Mouse (Mus musculus): Measurements from ENCODE around the gene Tpk1.
"Not testable (repeated sequence)": the region's sequence is repeated elsewhere in the genome, so short reads cannot be mapped to it uniquely, and the experiment has no call there.

Tpk1 gene

DNA sequence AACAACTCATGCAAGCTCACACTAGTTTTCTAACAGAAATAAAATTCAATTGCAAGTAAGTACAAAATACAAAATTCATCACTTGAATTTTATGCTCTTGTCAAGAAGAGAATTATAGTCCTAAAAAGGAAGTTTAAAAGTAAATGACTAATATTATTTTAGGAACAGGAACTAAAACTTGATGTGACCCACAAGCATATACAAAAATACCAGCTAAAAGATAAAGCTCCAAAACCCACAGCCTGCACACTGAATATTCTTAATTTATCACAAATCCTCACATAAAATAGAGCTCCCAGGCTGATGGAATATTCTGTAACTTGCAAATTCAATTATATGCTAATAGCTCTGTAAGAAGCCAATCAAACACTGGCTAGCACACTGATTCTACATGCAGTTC is 25.5 kb downstream of the Tpk1 start:
- no peak for DNase-seq (ENCODE audit: low spot score in 2 of 2)

DNA sequence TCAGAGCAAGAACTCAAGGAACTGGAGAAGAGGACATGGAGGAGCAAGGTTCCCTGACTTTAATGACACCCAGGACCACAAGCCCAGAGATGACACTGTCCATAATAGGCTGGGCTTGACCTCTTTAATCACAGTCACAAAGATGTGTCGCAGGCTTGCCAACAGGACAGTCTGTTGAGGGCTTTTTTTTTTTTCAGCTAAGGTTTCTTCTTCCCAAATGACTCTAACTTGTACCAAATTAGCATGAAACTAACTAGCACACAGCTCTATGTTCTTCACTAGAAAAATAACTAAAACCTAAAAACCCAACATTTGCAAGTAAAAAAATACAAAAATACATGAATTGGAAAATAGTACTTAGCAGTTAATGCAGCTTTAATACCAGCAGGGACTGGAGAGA is 27.2 kb downstream of the Tpk1 start:
- no peak for DNase-seq (ENCODE audit: low spot score in 2 of 2)

DNA sequence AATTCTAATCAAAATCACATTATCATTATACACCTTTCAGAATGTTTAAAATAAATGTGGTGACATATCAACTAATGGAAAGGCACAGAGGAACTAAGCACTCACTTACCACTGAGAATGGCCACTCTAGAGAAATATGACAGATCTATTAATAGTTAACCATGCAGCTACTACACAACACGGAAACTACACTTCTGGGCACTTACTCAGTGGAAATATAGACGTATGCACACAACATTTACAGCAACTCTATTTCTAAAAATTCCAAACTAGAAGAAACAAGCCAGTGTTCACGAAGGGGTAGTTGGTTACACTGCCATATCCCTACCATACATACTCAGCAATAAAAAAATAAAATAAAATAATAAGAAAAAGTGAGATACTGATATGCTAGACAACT is 28.0 kb downstream of the Tpk1 start:
- DNase-seq (ENCODE audit: low spot score in 2 of 2) = no peak

DNA sequence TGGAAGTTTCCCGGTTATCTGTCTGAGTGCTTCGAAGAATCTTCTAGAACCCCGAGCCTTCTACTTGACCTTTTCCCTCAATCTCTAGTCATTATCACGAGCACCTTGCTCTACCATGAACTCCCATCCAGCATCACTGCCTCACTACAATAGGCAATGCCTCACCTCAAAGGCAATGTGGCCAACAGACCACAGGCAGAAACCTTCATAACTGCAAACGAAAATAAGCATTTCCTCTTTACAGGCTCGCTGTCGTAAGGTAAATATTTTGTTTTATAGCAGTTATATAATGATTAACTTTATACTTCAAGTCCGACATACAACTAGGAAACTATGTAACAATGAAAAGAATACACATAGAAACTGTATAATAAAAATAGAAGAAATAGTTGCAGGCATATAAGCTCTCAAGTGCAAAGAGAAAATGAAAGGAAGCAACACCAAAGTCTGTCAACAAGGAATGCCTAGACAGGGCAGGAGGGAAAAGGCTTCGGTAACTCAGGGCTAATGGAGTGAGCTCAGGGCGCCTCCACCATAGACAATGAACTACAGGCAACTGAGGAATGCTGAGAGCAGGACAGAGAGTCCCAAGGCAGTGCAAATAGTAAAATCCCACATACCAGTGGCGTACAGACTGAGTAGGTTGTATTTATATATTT is 29.0 kb downstream of the Tpk1 start:
- no peak for DNase-seq (ENCODE audit: low spot score in 2 of 2)

DNA sequence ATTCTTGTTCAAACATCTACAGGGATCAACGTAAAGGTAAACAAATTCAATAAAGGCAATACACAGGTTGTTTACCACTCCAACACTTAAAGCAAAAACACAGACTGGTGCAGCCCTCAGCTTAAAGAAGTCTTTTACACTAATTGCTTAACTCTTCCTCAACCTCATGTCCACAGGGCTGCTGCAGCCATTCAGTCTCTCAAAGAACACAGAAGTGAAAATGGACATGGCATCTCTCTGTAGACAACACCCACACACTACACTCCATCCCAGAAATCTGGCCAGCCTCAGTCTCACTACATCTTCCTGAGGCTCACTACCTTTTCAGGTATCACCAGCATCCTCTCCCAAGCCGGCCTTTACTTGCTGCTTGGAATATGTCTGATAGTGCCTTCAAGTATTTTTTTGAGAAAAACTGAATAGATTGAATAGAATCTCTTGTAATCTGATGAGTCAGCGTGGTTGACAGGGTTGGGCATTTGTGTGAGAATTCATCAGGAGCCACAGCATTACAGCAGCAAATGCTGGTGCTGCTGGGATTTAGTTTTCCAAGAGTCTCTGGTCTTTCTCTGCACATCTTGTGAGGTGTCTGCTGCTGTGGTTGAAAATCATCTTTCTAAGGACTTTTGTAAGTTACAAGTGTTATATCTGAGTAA is 32.6 kb downstream of the Tpk1 start:
- no peak for DNase-seq (ENCODE audit: low spot score in 2 of 2)

DNA sequence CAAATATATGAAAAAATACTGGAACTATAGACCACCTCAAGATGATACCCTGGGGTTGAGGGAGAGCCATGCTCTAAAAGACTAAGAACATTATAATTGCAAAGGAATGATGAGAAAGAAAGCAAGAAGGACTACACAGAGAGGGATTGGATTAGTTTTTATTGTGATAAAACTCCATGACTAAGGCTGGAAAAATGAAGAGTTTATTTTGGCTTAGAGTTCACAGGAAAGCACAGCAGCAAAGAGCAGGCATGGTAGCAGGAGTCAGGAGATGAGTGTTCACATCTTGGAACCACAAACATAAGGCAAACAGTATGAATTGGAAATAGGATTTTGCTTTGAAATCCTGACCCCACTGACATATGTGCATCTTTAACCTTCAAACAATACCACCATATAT is 33.2 kb downstream of the Tpk1 start:
- no peak for DNase-seq (ENCODE audit: low spot score in 2 of 2)

DNA sequence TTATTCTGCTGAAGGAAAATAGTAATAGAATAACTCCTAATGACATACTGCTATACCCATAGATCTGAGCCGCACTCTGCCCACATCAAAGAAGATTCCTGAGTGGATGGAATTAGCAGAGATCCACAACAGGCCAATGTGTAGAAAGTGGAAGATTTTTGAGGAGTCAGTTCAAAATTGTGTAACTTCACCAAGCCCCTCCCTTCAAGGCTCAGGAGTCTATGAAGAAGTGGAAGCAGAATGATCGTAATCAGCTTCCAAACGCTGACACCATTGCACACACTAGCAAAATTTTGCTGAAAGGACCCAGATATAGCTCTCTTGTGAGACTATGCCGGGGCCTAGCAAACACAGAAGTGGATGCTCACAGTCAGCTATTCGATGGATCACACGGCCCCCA is 42.6 kb downstream of the Tpk1 start:
- not testable (repeated sequence) for DNase-seq (ENCODE audit: low spot score in 2 of 2)

DNA sequence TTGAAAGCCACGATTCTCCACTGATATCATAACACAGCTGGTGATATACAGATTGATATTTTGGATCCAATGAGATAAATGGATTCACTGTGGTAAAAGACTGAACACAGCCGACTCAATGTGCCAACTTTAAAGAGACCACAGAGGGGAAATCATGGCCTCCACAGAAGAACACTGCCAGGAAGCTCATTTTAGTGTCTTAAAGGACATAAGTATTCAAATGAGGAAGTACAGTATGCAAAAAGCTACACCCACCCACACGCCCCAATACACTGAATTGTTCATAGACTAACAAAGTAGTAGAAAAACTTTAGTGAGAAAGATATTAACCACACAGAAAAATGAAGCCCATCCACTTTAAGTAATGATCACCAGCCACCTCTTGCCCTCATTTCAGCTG is 46.8 kb downstream of the Tpk1 start:
- DNase-seq (ENCODE audit: low spot score in 2 of 2) = no peak

DNA sequence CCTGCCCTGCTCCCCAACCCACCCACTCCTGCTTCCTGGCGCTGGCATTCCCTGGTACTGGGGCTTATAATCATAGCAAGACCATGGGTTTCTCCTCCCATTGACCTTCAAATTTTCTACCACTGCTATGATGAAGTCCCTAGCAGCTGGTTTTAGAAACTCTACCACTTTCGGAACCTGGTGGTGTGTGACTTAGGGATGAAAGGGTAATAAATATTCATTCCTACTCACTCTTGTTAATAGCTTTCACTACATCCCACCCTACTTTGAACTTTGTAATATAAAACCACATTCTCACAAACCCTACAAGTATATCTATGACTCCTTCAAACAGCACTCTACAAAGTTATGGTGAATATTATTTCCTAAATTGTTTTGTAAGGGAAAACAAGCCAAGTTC is 54.3 kb downstream of the Tpk1 start:
- DNase-seq (ENCODE audit: low spot score in 2 of 2) = no peak

DNA sequence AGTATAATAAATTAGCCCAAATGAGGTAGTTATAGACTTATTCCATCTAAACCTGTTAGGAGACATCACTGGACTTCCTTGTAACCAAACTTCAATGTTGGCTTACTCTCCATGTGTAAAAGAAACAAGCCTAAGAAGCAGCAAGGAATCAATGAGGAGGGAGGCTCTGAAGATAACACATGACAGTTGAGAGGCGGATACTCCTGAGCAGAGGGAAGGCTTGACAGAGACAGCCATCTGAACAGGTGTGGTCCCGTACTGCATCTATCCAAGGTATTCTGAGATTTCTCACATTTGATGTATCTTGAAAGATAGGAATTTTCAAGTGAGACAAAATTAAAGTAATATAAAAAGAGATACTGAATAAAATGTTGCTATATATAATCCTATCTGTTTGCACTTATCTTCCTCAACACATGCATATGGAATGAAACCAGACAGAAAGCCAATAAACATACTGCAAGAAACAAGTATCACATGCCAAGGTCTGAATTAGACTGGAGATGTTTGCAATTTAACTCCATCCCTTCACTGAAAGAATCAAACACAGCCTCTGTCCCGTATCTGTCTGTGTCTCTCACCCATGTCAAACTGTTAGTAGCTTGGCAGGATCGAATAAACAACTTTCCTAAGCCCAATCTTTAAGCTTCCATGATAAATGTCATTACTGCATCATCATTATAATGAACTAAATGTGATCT is 75.1 kb downstream of the Tpk1 start:
- no peak for DNase-seq (ENCODE audit: low spot score in 2 of 2)

DNA sequence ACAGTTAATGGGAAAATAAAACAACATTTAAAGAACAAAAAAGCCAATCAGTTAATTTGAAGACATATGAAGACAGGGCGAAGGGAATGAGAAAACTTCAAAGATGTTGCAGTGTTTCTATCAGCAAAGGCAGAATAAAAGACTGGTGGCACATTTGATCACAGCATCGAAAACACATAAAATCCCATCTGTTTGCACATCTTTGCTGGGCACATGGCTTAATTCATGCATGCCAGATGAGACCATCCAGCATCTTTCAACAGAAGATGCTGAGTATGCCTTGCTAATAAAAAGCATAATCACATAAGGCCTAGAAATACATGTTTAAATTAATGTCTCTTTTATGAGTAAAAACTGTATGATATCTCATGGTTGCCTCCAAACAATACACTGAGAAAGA is 80.8 kb downstream of the Tpk1 start:
- no peak for DNase-seq (ENCODE audit: low spot score in 2 of 2)

DNA sequence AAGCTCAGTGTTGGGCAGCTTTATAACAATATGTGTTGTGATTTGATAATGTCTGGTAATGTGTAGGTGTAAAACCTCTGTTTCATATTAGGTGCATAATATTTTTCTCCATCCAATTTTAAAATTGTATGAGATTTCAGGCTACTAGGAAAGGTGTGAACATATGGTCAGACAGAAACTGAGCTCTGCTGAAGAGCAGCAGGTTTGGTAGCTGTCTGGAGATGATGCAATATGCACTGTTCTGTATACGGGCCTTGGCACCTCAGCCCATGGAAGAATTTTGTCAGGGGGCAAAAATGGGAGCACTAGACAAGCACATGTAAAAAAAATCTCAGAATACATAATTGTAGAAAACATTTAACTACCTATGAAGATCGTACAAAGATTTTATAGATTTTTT is 84.3 kb downstream of the Tpk1 start:
- no peak for DNase-seq (ENCODE audit: low spot score in 2 of 2)

DNA sequence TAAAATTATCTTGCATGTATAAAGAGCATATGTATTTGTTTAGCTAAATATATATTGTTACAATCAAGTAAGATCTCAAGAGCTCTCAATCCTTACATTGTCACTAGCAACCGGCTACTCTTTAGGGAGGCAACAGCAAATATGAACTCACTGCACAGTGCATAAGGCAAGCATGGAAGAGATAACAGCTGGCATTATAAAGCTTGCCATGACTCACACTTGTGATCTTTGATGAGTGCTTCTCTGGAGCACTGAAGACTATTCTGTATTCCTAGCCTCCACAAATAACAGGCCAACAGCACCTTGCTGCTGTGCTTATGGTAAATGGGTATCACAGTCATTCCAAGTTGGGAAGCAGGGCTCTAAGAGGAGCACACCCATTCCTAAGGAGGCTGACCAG is 98.2 kb downstream of the Tpk1 start:
- DNase-seq (ENCODE audit: low spot score in 2 of 2) = no peak

DNA sequence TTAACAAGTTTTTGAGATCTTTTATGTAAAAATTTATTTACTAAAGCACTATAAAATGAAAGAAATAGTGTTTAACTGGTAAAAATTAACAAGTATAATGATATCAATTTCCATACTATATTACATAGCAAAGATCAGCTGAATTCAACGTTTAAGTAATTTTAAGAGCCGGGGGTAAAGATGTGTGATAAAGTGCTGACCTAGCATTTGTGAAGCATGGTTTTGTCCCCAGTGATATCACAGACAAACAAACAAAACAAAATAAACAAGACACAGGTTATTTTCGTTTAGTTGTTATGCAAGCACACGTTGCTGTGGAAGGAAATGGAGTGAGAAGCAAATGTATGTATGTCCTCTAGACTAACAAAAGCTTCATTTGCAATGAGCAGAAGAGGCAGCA is 103.6 kb downstream of the Tpk1 start:
- DNase-seq (ENCODE audit: low spot score in 2 of 2) = no peak

DNA sequence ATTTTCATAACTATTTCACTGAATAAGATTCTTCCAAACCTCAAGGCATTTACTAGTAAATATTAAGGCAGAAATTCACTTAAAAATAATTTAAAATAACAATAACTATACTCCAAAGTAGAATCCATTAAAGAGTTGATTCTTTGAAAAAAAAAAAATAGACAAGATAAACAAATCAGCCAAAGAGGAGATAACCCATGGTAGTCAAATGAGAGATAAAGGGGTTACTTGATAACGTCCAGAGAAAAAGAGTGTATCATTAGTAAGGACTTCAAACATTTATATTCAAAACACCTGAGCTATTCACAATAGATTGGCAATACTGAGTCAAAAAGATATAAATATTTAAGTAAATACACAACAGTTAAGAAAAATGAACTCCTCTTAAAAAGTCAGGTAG is 114.7 kb downstream of the Tpk1 start:
- DNase-seq (ENCODE audit: low spot score in 2 of 2) = no peak

DNA sequence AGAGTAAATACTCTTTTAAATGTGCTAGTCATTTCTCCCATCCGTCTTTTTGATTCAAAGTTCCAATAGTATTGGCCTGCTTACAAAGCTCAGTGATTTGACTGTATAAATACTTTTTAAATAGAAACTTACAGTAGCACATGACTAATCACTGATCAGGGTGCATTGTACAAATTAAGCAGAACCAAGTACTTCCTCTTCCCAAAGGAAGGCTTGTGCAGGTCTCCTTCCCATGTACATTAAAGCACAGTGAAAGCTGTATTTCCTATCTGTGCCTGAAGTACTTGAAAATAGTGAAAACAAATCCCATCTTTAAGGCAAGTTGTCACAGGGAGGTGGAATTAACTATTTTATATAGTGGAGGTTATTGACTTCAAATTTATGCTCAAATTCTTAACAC is 119.5 kb downstream of the Tpk1 start:
- DNase-seq (ENCODE audit: low spot score in 2 of 2) = no peak

DNA sequence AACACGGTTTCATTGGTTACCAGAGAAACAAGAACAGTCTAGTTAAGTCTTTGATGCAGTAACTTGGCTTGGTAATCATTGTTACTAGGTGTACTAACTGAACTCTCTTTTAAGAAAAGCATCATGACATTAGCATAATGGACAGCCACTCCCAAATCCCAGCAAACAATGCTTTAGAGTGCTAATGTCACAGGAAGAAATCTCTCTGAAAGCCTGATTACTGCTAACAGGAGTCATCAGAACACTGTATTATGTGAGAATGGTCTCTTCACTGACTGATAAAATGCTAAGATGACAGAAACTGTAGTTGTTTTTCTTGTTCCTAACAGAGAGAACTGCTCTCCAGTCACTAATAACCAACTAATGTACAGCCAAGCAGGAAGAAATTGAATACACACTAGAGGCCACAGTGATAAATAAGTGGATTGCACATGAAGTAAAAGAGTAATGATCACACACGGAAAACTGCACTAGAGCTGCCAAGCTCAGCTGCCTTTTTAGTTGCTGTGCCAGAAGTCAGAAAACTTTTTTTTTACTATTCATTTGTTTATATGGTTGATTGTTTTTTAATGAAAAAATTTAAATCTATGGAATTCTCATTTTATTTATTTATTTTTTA is 128.7 kb downstream of the Tpk1 start:
- no peak for DNase-seq (ENCODE audit: low spot score in 2 of 2)

DNA sequence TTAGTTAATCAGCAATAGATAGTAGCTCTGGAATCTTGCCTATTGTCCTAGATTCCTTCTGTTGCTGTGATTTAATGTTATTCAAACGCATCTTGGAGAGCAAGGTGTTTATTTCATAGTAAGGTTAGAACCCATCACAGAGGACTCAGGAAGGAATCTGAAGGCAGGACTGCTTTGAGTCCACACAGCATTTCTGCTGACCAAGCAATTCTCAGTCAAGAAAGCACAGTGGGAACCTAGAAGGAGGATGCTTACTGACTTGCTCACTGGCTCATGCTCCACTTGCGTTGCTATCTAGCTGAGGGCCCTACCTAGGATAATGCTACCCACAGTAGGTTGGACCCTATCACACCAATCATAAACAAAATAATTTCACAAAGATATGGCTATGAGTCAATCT is 130.6 kb downstream of the Tpk1 start:
- DNase-seq (ENCODE audit: low spot score in 2 of 2) = no peak

DNA sequence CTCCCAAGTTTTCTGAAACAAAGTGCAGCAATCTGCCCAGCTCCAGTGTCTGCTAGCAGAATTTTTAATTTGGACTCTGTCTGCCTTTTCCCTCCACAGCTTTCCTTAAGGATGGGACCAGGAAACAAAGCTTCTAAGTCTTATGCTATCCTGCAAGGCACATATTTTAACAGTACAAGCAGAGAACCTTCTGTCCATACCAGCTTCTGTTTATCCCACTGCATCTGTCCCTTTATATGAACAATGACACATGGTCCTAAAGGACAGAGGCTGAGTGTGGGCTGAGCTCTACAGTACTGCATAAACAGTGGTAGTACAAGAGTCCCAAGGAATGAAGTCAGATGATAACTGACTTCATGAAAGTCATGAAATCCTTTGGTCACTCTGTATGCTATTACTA is 132.8 kb downstream of the Tpk1 start:
- DNase-seq (ENCODE audit: low spot score in 2 of 2) = no peak

DNA sequence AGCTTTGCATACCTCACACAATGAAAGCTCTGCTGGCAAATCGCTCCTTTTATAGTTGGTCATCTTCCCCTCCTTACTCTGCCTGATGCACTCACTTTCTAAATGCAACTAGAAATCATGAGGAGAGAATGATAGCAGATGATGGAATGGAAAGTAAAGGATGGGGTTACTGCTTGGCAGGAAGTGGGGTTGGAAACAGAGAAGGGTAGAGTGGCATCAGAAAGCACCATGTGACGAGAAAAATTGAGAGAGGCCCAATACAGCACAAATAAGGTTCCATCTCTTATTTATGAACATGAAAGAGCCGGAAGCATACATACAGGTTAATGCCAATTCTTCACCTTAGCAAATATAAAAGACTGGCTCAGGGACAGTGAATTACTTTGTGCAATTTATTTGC is 133.3 kb downstream of the Tpk1 start:
- no peak for DNase-seq (ENCODE audit: low spot score in 2 of 2)

DNA sequence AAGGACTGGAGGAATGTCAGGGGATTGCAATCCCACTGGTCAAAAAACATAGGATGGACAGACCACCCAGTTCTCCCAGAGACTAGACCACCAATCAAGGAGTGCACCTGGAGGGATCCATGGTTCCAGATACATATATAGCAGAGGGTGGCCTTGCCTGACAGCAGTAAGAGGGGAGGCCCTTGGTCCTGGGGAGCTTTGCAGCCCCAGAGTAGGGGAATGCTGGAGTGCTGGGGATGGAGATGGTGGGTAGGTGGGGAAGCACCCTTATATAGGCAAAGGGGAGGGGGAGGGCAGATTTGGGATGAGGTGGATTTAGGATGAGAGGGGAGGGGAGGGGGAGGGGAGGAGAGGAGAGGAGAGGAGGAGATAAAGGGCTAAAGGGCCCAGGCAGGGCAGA is 134.1 kb downstream of the Tpk1 start:
- DNase-seq (ENCODE audit: low spot score in 2 of 2) = no peak

DNA sequence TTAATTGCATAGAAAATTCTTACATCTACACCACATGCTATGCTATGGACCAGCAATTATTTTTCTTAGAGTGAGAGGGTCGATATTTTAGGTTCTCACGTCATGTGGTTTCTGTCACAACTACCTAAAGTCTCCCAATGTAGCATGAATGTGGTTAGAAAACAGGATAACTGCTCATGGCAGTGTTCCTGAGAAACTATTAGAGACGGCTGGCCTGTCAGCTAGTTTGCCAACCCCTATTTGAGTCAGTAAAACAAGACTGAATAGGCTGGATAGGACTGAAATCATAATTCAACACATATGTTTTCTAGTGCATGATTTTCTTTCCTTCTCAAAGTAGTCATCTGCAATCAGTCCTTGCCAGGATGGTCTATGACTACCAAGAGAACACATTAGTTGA is 137.1 kb downstream of the Tpk1 start:
- DNase-seq (ENCODE audit: low spot score in 2 of 2) = no peak

DNA sequence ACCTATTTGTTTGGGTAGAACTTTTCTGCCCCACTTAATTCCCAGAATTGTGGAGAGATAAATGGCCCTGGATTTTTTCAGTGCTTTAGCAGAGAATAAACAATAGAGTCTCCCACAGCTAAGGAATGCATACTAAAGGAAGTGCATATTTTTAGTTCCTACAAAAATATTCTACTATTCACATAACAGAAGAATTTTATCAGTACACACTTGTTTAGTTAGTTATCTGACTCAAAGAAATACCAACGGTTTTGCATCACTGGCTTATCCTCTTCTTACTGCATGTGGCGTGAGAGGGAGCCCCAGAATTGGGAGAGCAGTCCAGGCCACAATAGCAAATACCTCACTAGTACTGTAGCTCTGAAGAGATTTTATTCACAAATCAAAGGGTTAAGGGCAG is 141.1 kb downstream of the Tpk1 start:
- no peak for DNase-seq (ENCODE audit: low spot score in 2 of 2)
